Comparison of ENCODE assay signal across 16 mouse cellular contexts in the genomic region with DNA sequence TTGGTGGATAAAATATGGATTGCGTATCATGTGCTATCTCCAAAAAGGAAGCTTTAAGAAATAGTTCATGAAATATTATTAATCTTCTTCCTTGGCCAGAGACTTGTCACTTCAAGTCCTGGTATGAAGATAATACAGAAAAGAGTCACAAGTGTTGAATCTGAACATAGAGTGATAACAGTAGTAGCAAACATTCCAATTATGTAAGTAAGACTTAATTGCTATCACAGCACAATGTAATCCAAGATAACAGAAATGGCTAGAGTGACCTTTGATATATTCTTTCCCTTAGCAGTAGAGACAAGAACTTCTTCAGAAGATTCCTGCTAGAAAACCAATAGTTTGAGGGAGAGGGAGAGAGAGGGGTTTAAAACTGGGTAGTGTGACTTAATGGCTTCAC.
"Had no signal": no experiment of that assay in that cellular context is flagged by ENCODE, and none has a peak within 500 bp of the region (broad histone marks: within the 10 kb centered on the region; RNA-seq: fewer than 3 reads in every experiment).

No protein-coding gene starts in this region.

- H3K4me1 ChIP-seq: neural tube, embryonic 13.5 days; neural tube, embryonic 15.5 days; stomach, embryonic 15.5 days had no signal

- DNase-seq: retina, postnatal 1 day; right cerebral cortex, adult 18-20 months; right cerebral cortex, postnatal 14 days; right cerebral cortex, postnatal 25 days; right cerebral cortex, postnatal 4 days; spleen, adult 18-20 months; thymus, adult 18-20 months; thymus, adult 2 months; thymus, postnatal 14 days; thymus, postnatal 25 days; thymus, postnatal 36 days; thymus, postnatal 4 days had no signal

- H3K9ac ChIP-seq: neural tube, embryonic 13.5 days; neural tube, embryonic 15.5 days; stomach, embryonic 15.5 days had no signal

- H3K9me3 ChIP-seq: neural tube, embryonic 13.5 days; neural tube, embryonic 15.5 days; stomach, embryonic 15.5 days had no signal

- H3K4me3 ChIP-seq: neural tube, embryonic 13.5 days; neural tube, embryonic 15.5 days; stomach, embryonic 15.5 days had no signal

- H3K4me2 ChIP-seq: neural tube, embryonic 13.5 days; neural tube, embryonic 15.5 days; stomach, embryonic 15.5 days had no signal

- H3K27ac ChIP-seq: neural tube, embryonic 13.5 days; neural tube, embryonic 15.5 days; stomach, embryonic 15.5 days; stomach, postnatal 0 days had no signal

- H3K27me3 ChIP-seq: neural tube, embryonic 13.5 days; neural tube, embryonic 15.5 days; stomach, embryonic 15.5 days had no signal

- H3K36me3 ChIP-seq: stomach, embryonic 15.5 days had no signal
